Mouse (Mus musculus): ENCODE measurements around the gene Duox1. TPM values are rescaled to one million over a fixed set of nuclear protein-coding genes. Genes with fewer than 3 reads are reported as not detected.
A peak's percentile ranks its signal among the peaks of the same experiment; 100 is the strongest.
"Not testable (repeated sequence)": the region's sequence is repeated elsewhere in the genome, so short reads cannot be mapped to it uniquely, and the experiment has no call there.

The Duox1 gene
- polyA plus RNA-seq, 1 experiment from 2014 or later: 0.67 TPM

- Histone ChIP-seq H3K4me1 (ENCODE audit: control insufficient read depth, insufficient read depth, low read length) (no peaks in the 10 kb centered on the region), H3K4me3 (ENCODE audit: low read depth, low read length) (no peak overlapping the region), H3K9me3 (ENCODE audit: control insufficient read depth, low read length) (no peaks in the 10 kb centered on the region), H3K36me3 (ENCODE audit: control insufficient read depth, insufficient read depth, low read length) (no peaks in the 10 kb centered on the region), H3K27ac (replicated peaks; ENCODE audit: low read depth, low read length) (no peak overlapping the region), H3K9ac (ENCODE audit: low read depth, low read length) (no peak overlapping the region), H3K27me3 (replicated peaks; ENCODE audit: control insufficient read depth, insufficient read depth, low read length) (no peaks in the 10 kb centered on the region), H3K4me2 (ENCODE audit: low read depth, low read length) (no peak overlapping the region)
- DNase-seq (ENCODE audit: low spot score) (no peak), ATAC-seq (ENCODE audit: low read depth) (no peak)
- WGBS: 82% methylated on average over 3 of the region's 3 CpGs
Observed at GRCm38 (mm10) chr2:122324586-122324985, 9.1 kb downstream of the Duox1 start.

- ATAC-seq (ENCODE audit: low read depth): no peak
- H3K9me3 ChIP-seq (ENCODE audit: control insufficient read depth, low read length): no peaks in the 10 kb centered on the region
- no peaks in the 10 kb centered on the region for H3K36me3 ChIP-seq (ENCODE audit: control insufficient read depth, insufficient read depth, low read length)
- no peak overlapping the region for H3K27ac ChIP-seq (replicated peaks; ENCODE audit: low read depth, low read length)
- 53% methylated on average over 2 of the region's 2 CpGs for WGBS
- no peaks in the 10 kb centered on the region for H3K27me3 ChIP-seq (replicated peaks; ENCODE audit: control insufficient read depth, insufficient read depth, low read length)
- no peak overlapping the region for H3K9ac ChIP-seq (ENCODE audit: low read depth, low read length)
- H3K4me2 ChIP-seq (ENCODE audit: low read depth, low read length): no peak overlapping the region
- H3K4me1 ChIP-seq (ENCODE audit: control insufficient read depth, insufficient read depth, low read length): no peaks in the 10 kb centered on the region
- no peak for DNase-seq (ENCODE audit: low spot score)
- H3K4me3 ChIP-seq (ENCODE audit: low read depth, low read length): no peak overlapping the region
Observed at GRCm38 (mm10) chr2:122325361-122325760, 9.9 kb downstream of the Duox1 start.

- Histone ChIP-seq H3K9ac (ENCODE audit: low read depth, low read length) (no peak overlapping the region), H3K4me1 (ENCODE audit: control insufficient read depth, insufficient read depth, low read length) (no peaks in the 10 kb centered on the region), H3K9me3 (ENCODE audit: control insufficient read depth, low read length) (no peaks in the 10 kb centered on the region), H3K4me2 (ENCODE audit: low read depth, low read length) (no peak overlapping the region), H3K4me3 (ENCODE audit: low read depth, low read length) (no peak overlapping the region), H3K27me3 (replicated peaks; ENCODE audit: control insufficient read depth, insufficient read depth, low read length) (no peaks in the 10 kb centered on the region), H3K36me3 (ENCODE audit: control insufficient read depth, insufficient read depth, low read length) (no peaks in the 10 kb centered on the region), H3K27ac (replicated peaks; ENCODE audit: low read depth, low read length) (no peak overlapping the region)
- ATAC-seq (ENCODE audit: low read depth) (no peak), DNase-seq (ENCODE audit: low spot score) (no peak)
- WGBS: 51% methylated on average over 3 of the region's 3 CpGs
Observed at GRCm38 (mm10) chr2:122327986-122328385, 12.5 kb downstream of the Duox1 start.

GRCm38 (mm10) chr2:122330317-122330716 lies 14.8 kb downstream of the Duox1 start:
- not testable (repeated sequence) for H3K4me1 ChIP-seq (ENCODE audit: control insufficient read depth, insufficient read depth, low read length); H3K9ac ChIP-seq (ENCODE audit: low read depth, low read length); H3K27me3 ChIP-seq (replicated peaks; ENCODE audit: control insufficient read depth, insufficient read depth, low read length); H3K4me3 ChIP-seq (ENCODE audit: low read depth, low read length); DNase-seq (ENCODE audit: low spot score); H3K36me3 ChIP-seq (ENCODE audit: control insufficient read depth, insufficient read depth, low read length); H3K4me2 ChIP-seq (ENCODE audit: low read depth, low read length); ATAC-seq (ENCODE audit: low read depth); H3K27ac ChIP-seq (replicated peaks; ENCODE audit: low read depth, low read length); H3K9me3 ChIP-seq (ENCODE audit: control insufficient read depth, low read length)
- WGBS: 81% methylated on average over 5 of the region's 6 CpGs

- Histone ChIP-seq H3K4me2 (ENCODE audit: low read depth, low read length) (no peak overlapping the region), H3K9ac (ENCODE audit: low read depth, low read length) (no peak overlapping the region), H3K4me3 (ENCODE audit: low read depth, low read length) (no peak overlapping the region), H3K9me3 (ENCODE audit: control insufficient read depth, low read length) (no peaks in the 10 kb centered on the region), H3K27me3 (replicated peaks; ENCODE audit: control insufficient read depth, insufficient read depth, low read length) (no peaks in the 10 kb centered on the region), H3K27ac (replicated peaks; ENCODE audit: low read depth, low read length) (no peak overlapping the region), H3K4me1 (ENCODE audit: control insufficient read depth, insufficient read depth, low read length) (no peaks in the 10 kb centered on the region; the same call in 1 of the 2 replicates), H3K36me3 (ENCODE audit: control insufficient read depth, insufficient read depth, low read length) (no peaks in the 10 kb centered on the region)
- peak; percentile 68 for DNase-seq (ENCODE audit: low spot score)
- peak; percentile 28; the same call in 1 of the 2 replicates for ATAC-seq (ENCODE audit: low read depth)
- WGBS: 69% methylated on average over 3 of the region's 3 CpGs
Observed at GRCm38 (mm10) chr2:122332222-122332621, 16.8 kb downstream of the Duox1 start.

GRCm38 (mm10) chr2:122334170-122334569 lies 18.7 kb downstream of the Duox1 start:
- Histone ChIP-seq H3K27me3 (replicated peaks; ENCODE audit: control insufficient read depth, insufficient read depth, low read length) (no peaks in the 10 kb centered on the region), H3K4me3 (ENCODE audit: low read depth, low read length) (no peak overlapping the region), H3K36me3 (ENCODE audit: control insufficient read depth, insufficient read depth, low read length) (no peaks in the 10 kb centered on the region), H3K4me2 (ENCODE audit: low read depth, low read length) (no peak overlapping the region), H3K9ac (ENCODE audit: low read depth, low read length) (no peak overlapping the region), H3K4me1 (ENCODE audit: control insufficient read depth, insufficient read depth, low read length) (no peaks in the 10 kb centered on the region; the same call in 1 of the 2 replicates), H3K9me3 (ENCODE audit: control insufficient read depth, low read length) (no peaks in the 10 kb centered on the region), H3K27ac (replicated peaks; ENCODE audit: low read depth, low read length) (no peak overlapping the region)
- 39% methylated on average over 3 of the region's 3 CpGs for WGBS
- peak; percentile 48; the same call in 1 of the 2 replicates for ATAC-seq (ENCODE audit: low read depth)
- peak; percentile 69 for DNase-seq (ENCODE audit: low spot score)

GRCm38 (mm10) chr2:122337291-122337690 lies 21.8 kb downstream of the Duox1 start:
- Histone ChIP-seq H3K27me3 (replicated peaks; ENCODE audit: control insufficient read depth, insufficient read depth, low read length) (no peaks in the 10 kb centered on the region), H3K4me3 (ENCODE audit: low read depth, low read length) (no peak overlapping the region), H3K9me3 (ENCODE audit: control insufficient read depth, low read length) (no peaks in the 10 kb centered on the region), H3K4me1 (ENCODE audit: control insufficient read depth, insufficient read depth, low read length) (no peaks in the 10 kb centered on the region; the same call in 1 of the 2 replicates), H3K27ac (replicated peaks; ENCODE audit: low read depth, low read length) (no peak overlapping the region), H3K4me2 (ENCODE audit: low read depth, low read length) (peak overlapping the region; percentile 34), H3K9ac (ENCODE audit: low read depth, low read length) (no peak overlapping the region), H3K36me3 (ENCODE audit: control insufficient read depth, insufficient read depth, low read length) (no peaks in the 10 kb centered on the region)
- DNase-seq (ENCODE audit: low spot score): no peak
- ATAC-seq (ENCODE audit: low read depth): no peak
- WGBS: 59% methylated on average over 21 of the region's 21 CpGs

- DNase-seq (ENCODE audit: low spot score) (peak; percentile 84), ATAC-seq (ENCODE audit: low read depth) (peak; percentile 20)
- Histone ChIP-seq H3K27me3 (replicated peaks; ENCODE audit: control insufficient read depth, insufficient read depth, low read length) (no peaks in the 10 kb centered on the region), H3K9me3 (ENCODE audit: control insufficient read depth, low read length) (no peaks in the 10 kb centered on the region), H3K27ac (replicated peaks; ENCODE audit: low read depth, low read length) (peak overlapping the region; percentile 63; the same call in 1 of the 2 replicates), H3K4me3 (ENCODE audit: low read depth, low read length) (no peak overlapping the region), H3K36me3 (ENCODE audit: control insufficient read depth, insufficient read depth, low read length) (no peaks in the 10 kb centered on the region), H3K4me1 (ENCODE audit: control insufficient read depth, insufficient read depth, low read length) (peaks cover 5% of the 10 kb centered on the region), H3K4me2 (ENCODE audit: low read depth, low read length) (no peak overlapping the region), H3K9ac (ENCODE audit: low read depth, low read length) (no peak overlapping the region)
- 73% methylated on average over 6 of the region's 6 CpGs for WGBS
Observed at GRCm38 (mm10) chr2:122345106-122345893, 29.8 kb downstream of the Duox1 start.

GRCm38 (mm10) chr2:122346164-122346563 lies 30.7 kb downstream of the Duox1 start:
- not testable (repeated sequence) for H3K36me3 ChIP-seq (ENCODE audit: control insufficient read depth, insufficient read depth, low read length); H3K4me1 ChIP-seq (ENCODE audit: control insufficient read depth, insufficient read depth, low read length); H3K4me3 ChIP-seq (ENCODE audit: low read depth, low read length); H3K27me3 ChIP-seq (replicated peaks; ENCODE audit: control insufficient read depth, insufficient read depth, low read length); H3K9ac ChIP-seq (ENCODE audit: low read depth, low read length); ATAC-seq (ENCODE audit: low read depth); H3K4me2 ChIP-seq (ENCODE audit: low read depth, low read length); H3K9me3 ChIP-seq (ENCODE audit: control insufficient read depth, low read length); DNase-seq (ENCODE audit: low spot score)
- 96% methylated on average over 6 of the region's 6 CpGs for WGBS
- peak overlapping the region; percentile 63; the same call in 1 of the 2 replicates for H3K27ac ChIP-seq (replicated peaks; ENCODE audit: low read depth, low read length)
